Mouse (Mus musculus) thymus, adult 2 months (tissue): ENCODE data around the gene Gnas.

Experiments used
- CTCF ChIP-seq: fragments of 200-500 bp; IDR thresholded peaks from 2 replicates; pipeline ENCODE4 v1.5.1; 2012; ENCODE audit warnings: mild to moderate bottlenecking, control low read depth, low read length, moderate library complexity, borderline replicate concordance; ENCODE audit not compliant: control insufficient read depth, poor library complexity, insufficient read depth; ENCODE audit errors: extremely low read depth
- POLR2A ChIP-seq: fragments of 200-500 bp; IDR thresholded peaks from 2 replicates; pipeline ENCODE4 v1.6.1; 2012; ENCODE audit warnings: mild to moderate bottlenecking, low read length, control low read depth, moderate library complexity; ENCODE audit not compliant: control insufficient read depth, poor library complexity, insufficient read depth; ENCODE audit errors: extremely low read depth

DNA sequence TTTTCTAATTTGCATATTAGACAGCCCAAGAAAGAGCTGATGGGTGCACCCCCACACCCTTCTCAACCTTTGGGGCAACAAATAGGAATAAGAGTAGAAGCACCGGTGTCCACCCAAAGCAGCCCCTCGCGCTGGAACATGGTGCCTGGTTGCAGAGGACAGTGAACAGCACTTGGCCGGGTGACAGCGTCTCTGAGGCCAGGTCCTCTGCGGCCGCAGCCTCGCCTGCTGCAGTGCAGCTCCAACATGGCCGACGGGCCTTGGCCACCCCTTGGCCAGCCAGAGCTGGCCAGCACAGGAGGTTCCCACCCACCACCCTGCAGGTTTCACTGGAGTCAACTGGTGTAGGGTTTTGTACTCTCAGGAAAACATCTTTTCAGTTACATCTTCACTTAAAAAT lies 50.3 kb downstream of the Gnas start:
- TF ChIP-seq CTCF = no peak
- TF ChIP-seq POLR2A = no peak
